Mouse (Mus musculus) embryonic facial prominence, embryonic 11.5 days (tissue): ENCODE measurements around the gene Nop10. TPM values are rescaled to one million over a fixed set of nuclear protein-coding genes. Genes with fewer than 3 reads are reported as not detected.

Source experiments
- ATAC-seq: fragments of 200-750 bp; cut with Nextera tagmentation; replicated peaks from 2 replicates; pipeline ENCODE4 v1.8.0; 2017; ENCODE audit warnings: low read depth; ENCODE audit not compliant: insufficient number of reproducible peaks, low FRiP score, low TSS enrichment
- DNase-seq: peaks from one replicate; pipeline ENCODE4 v3.0.0-alpha.2; 2015; ENCODE audit warnings: low spot score
- H3K27ac ChIP-seq: fragments of 300-500 bp; sonication (generic); replicated peaks from 2 replicates; pipeline ENCODE4 v1.5.1; 2014; ENCODE audit warnings: mild to moderate bottlenecking, low read depth, low read length, control low read depth
- H3K27me3 ChIP-seq: fragments of 300-500 bp; sonication (generic); 2 replicates; pipeline ENCODE4 v1.6.1; 2014; ENCODE audit warnings: mild to moderate bottlenecking, low read length, moderate library complexity, mixed read lengths; ENCODE audit not compliant: control insufficient read depth, insufficient read depth
- H3K36me3 ChIP-seq: fragments of 300-500 bp; sonication (generic); replicated peaks from 2 replicates; pipeline ENCODE4 v1.6.1; 2014; ENCODE audit warnings: low read depth, mild to moderate bottlenecking, low read length, moderate library complexity, mixed read lengths; ENCODE audit not compliant: control insufficient read depth, insufficient read depth
- H3K4me1 ChIP-seq: fragments of 300-500 bp; sonication (generic); 2 replicates; pipeline ENCODE4 v1.6.1; 2014; ENCODE audit warnings: low read length, mixed read lengths; ENCODE audit not compliant: control insufficient read depth, insufficient read depth
- H3K4me2 ChIP-seq: fragments of 300-500 bp; sonication (generic); 2 replicates; pipeline ENCODE4 v1.6.1; 2014; ENCODE audit warnings: low read depth, mild to moderate bottlenecking, control low read depth, low read length, moderate library complexity
- H3K4me3 ChIP-seq: fragments of 300-500 bp; sonication (generic); 2 replicates; pipeline ENCODE4 v1.5.1; 2014; ENCODE audit warnings: low read depth, low read length, control low read depth
- H3K9ac ChIP-seq: fragments of 300-500 bp; sonication (generic); replicated peaks from 2 replicates; pipeline ENCODE4 v1.6.1; 2014; ENCODE audit warnings: mild to moderate bottlenecking, control low read depth, low read length
- H3K9me3 ChIP-seq: fragments of 300-500 bp; sonication (generic); replicated peaks from 2 replicates; pipeline ENCODE4 v1.6.1; 2016; ENCODE audit warnings: mild to moderate bottlenecking, low read length, inconsistent platforms, mixed read lengths; ENCODE audit not compliant: control insufficient read depth
- WGBS: fragments of 180-500 bp; shearing (Covaris S2); extraction: QIAGEN DNeasy Blood & Tissue Kit; methylation state at CpG from one replicate; pipeline ENCODE4 v1.1.7; 2014; 5-methylcytosine and 5-hydroxymethylcytosine counted together
- polyA plus RNA-seq: library from polyadenylated mRNA; unstranded; fragments of >200 nt; fragmentation: Nextera tagmentation; extraction: Ambion mirVana; gene quantifications from 2 replicates; pipeline ENCODE4 v1.2.1, GENCODE M21; 2014

Nop10 gene
- polyA plus RNA-seq, 1 experiment from 2014 or later: 181 TPM

DNA sequence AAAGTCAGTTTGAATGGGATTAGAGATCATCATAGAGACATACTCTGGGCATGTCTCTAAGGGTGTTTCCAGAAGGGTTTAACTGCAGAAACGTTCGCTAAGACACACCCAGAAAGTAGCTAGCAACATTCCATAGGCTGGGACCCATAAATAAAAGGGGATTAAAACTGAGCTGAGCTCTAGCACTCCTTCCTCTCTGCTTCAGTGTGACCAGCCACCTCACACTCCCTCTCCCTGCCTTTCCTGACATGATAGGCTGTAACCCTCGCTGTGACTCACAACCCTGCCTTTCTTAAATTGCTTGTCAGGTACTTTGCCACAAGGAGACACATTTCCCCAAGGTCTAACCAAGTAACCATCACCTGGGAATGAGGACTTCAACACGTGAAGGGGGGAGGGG lies 23.7 kb upstream of the Nop10 start:
- DNase-seq (no peak), ATAC-seq (no peak)
- Histone ChIP-seq H3K36me3 (no peaks in the 10 kb centered on the region), H3K9ac (no peak overlapping the region), H3K4me2 (no peak overlapping the region), H3K4me3 (no peak overlapping the region), H3K27me3 (no peaks in the 10 kb centered on the region), H3K4me1 (no peaks in the 10 kb centered on the region; the same call in 1 of the 2 replicates), H3K9me3 (no peaks in the 10 kb centered on the region), H3K27ac (no peak overlapping the region)
- WGBS: 6% methylated on average over 4 of the region's 4 CpGs

DNA sequence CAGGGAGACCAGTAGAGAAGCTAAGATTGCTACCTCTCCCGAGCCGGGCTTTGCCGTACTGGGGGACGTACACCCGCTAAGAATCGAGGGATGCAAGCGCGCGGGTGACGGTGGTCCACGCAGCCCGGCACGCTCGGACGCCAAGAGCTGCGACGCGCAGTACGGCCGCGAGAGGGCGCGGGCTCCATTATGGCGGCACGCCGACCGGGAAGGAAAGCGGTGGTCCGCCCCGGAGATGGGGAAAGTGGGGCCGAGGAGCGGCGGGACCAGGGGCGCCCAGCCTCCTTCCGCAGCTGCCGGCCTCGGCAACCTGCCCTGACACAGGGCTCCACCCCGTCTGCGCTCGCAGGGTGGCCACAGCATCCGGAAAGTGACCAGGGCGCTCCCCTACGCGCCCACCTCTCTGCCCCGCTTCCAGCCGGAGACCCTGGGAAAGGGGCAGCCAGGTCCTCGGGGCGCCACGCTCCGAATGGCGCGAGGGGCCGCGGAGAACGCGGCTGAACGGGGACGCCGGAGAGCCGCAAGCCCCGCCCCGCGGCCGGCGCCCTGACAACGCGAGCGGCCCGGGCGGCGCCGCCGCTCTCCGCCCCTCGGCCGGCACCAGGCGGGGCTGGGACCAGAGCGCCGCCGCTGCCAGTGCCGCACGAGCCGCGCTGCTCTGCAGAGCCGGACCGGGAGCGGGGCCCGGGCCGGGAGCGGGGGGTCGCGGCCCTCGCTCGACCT lies 22.4 kb upstream of the Nop10 start, which contains the start of gene Lpcat4:
Lpcat4 (plus strand) TSS at position 257 of the 723 bp plus-strand sequence.
- under 1% methylated on average over 62 of the region's 94 CpGs for WGBS
- Histone ChIP-seq H3K27me3 (no peaks in the 10 kb centered on the region), H3K4me2 (peak within 1 kb of the TSS; percentile 90), H3K9me3 (no peaks in the 10 kb centered on the region), H3K4me3 (peak within 1 kb of the TSS; percentile 69), H3K4me1 (no peaks in the 10 kb centered on the region; the same call in 1 of the 2 replicates), H3K36me3 (no peaks in the 10 kb centered on the region), H3K27ac (peak within 1 kb of the TSS; percentile 86), H3K9ac (peak within 1 kb of the TSS; percentile 87)
- peak; percentile 94 for DNase-seq
- ATAC-seq: peak; percentile 86

DNA sequence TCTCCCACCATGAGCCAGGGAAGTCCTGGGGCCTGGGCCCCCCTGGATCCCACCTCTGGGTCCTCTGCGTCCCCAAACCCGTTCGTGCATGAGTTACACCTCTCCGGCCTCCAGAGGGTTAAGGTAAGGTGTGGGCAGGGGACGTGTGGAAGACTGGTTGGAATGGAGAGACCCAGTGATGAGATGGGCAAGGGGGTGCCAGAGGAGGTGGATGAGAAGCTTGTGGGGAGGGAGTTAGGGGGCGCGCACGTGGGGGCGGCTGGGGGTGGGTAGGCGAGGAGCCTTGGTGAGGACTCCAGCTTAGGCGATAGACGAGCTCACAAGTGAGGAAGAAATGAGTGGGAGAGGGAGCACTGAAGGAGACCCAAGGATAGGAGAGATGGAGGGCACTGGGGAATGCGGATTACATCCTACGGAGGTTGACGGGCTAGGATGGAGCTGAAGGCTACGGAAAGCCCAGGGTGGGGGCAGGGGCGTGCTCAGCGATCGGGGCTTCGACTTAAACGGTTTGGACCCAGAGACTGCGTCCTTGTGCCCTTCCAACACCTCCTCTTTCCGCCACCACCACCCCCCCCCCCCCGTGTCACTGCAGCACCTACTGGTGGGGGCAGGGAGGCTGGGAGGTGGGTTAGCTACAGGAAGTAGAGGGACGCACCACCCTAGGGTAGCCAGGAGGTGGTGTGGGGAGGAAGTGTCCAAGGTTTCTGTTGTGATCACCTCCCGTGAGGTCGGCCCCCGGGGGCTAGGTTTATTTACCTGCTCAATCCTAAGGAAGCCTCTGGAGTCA lies 21.6 kb upstream of the Nop10 start:
- under 1% methylated on average over 25 of the region's 28 CpGs for WGBS

DNA sequence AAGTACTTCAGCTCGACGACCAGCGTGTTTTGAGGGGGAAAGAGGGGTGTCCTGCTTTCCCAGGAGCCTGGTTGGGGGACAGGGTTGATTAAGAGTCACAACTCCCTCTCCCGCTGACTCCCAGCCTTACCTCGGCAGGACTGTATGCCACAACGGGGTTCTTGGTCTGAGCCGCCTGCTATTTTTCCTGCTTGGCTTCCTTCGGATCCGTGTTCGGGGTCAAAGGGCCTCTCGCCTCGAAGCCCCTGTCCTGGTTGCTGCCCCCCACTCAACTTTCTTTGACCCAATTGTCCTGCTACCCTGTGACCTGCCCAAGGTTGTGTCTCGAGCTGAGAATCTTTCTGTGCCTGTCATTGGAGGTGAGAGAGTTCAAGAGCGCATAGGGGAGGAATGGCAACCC lies 19.9 kb upstream of the Nop10 start:
- H3K27me3 ChIP-seq: no peaks in the 10 kb centered on the region
- 75% methylated on average over 14 of the region's 14 CpGs for WGBS
- no peak for DNase-seq
- H3K9ac ChIP-seq: no peak overlapping the region
- H3K4me3 ChIP-seq: no peak overlapping the region
- H3K4me2 ChIP-seq: no peak overlapping the region
- no peak for ATAC-seq
- H3K9me3 ChIP-seq: no peaks in the 10 kb centered on the region
- H3K27ac ChIP-seq: no peak overlapping the region
- no peaks in the 10 kb centered on the region for H3K36me3 ChIP-seq
- no peaks in the 10 kb centered on the region; the same call in 1 of the 2 replicates for H3K4me1 ChIP-seq

More for the DNA sequence above, 21.6 kb upstream of the Nop10 start:
- Histone ChIP-seq H3K27ac (peak overlapping the region; percentile 86), H3K9me3 (no peaks in the 10 kb centered on the region), H3K9ac (peak overlapping the region; percentile 87), H3K27me3 (no peaks in the 10 kb centered on the region), H3K4me2 (peak overlapping the region; percentile 90), H3K4me1 (no peaks in the 10 kb centered on the region; the same call in 1 of the 2 replicates), H3K36me3 (no peaks in the 10 kb centered on the region), H3K4me3 (peak overlapping the region; percentile 69)
- DNase-seq (peak; percentile 50), ATAC-seq (peak; percentile 64)

DNA sequence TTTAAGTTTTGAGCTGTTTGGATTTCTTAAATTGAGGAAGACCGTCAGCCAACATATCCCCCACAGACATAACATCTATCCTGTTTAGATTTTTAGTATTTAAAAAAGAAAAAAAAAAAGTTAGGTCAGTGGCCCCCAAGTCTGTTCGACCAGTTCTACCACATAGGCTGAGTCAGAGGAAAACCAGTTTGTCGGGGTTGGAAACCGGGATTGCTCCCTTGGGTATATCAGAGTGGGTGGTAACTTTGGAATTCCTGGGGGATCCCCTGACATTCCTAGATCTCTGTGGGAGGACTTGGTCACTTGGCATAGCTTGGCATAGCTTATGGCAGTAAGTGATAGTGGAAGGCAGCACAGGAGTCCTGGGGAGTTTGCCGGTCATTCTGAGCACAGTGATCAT lies 16.4 kb upstream of the Nop10 start:
- Histone ChIP-seq H3K4me3 (no peak overlapping the region), H3K27ac (no peak overlapping the region), H3K4me1 (no peaks in the 10 kb centered on the region; the same call in 1 of the 2 replicates), H3K27me3 (no peaks in the 10 kb centered on the region), H3K9ac (no peak overlapping the region), H3K36me3 (no peaks in the 10 kb centered on the region), H3K9me3 (no peaks in the 10 kb centered on the region), H3K4me2 (no peak overlapping the region)
- no peak for ATAC-seq
- DNase-seq: peak; percentile 6
- WGBS: 77% methylated on average over 5 of the region's 5 CpGs

DNA sequence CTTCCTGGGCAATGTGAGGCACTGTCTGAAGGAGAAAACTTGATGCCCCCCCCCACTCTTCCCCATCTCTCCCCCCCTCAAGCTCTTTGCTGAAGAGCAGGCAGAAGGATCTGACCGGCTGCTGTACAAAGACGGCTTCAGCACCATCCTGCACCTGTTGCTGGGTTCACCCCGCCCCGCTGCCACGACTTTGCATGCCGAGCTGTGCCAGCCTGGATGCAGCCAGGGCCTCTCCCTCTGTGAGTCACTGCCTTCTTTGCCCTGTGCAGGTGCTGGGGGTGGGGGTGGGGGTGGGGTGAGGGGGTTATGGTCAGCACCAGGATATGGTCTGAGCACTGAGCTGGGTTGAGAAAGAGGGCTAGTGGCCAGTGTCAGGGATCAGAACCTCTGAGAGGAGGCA lies 15.5 kb upstream of the Nop10 start:
- Histone ChIP-seq H3K27me3 (no peaks in the 10 kb centered on the region), H3K27ac (no peak overlapping the region), H3K9ac (no peak overlapping the region), H3K4me2 (no peak overlapping the region), H3K4me3 (no peak overlapping the region), H3K4me1 (no peaks in the 10 kb centered on the region), H3K36me3 (no peaks in the 10 kb centered on the region), H3K9me3 (no peaks in the 10 kb centered on the region)
- 94% methylated on average over 5 of the region's 6 CpGs for WGBS
- ATAC-seq (no peak), DNase-seq (no peak)

DNA sequence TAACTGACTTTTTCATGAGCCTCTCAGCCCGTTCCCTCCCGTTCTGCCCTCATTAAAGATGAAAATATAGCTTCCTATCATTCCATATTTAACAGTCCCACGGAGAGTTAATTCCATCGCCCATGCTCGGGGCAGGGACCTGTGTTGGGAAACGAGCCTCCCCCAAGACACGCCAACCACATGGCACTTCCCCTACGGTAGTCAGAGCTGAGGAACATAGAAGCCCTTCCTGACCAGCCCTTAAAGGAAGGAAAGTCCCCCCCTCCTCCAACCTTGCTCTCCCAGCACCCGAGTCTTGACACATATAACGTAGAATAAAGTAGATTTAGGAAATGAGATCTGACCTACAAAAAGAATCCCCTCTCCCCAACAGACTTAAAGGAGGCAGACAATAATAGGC lies 14.4 kb upstream of the Nop10 start:
- WGBS: 86% methylated on average over 10 of the region's 10 CpGs
- Histone ChIP-seq H3K4me3 (no peak overlapping the region), H3K9ac (no peak overlapping the region), H3K36me3 (no peaks in the 10 kb centered on the region), H3K4me1 (no peaks in the 10 kb centered on the region), H3K9me3 (no peaks in the 10 kb centered on the region), H3K4me2 (no peak overlapping the region), H3K27ac (no peak overlapping the region), H3K27me3 (no peaks in the 10 kb centered on the region)
- ATAC-seq: no peak
- no peak for DNase-seq
